Mouse (Mus musculus) cortical plate, adult 2 months (tissue): ENCODE results near the gene Morn1.

Experiments
- CTCF ChIP-seq: fragments of 200-500 bp; IDR thresholded peaks from 2 replicates; pipeline ENCODE4 v1.5.1; 2011; ENCODE audit warnings: mild to moderate bottlenecking, control low read depth, low read length; ENCODE audit not compliant: insufficient read depth; ENCODE audit errors: extremely low read depth
- POLR2A ChIP-seq: fragments of 200-500 bp; IDR thresholded peaks from 2 replicates; pipeline ENCODE4 v1.6.1; 2011; ENCODE audit warnings: mild to moderate bottlenecking, low read length, control low read depth; ENCODE audit not compliant: insufficient read depth; ENCODE audit errors: extremely low read depth

GRCm38 (mm10) chr4:155187192-155187674 is 100.9 kb downstream of the Morn1 start:
- no peak for TF ChIP-seq CTCF
- no peak for TF ChIP-seq POLR2A
